In genomic region chr2:150608872-150609560, GRCm38 (mm10) we compare ENCODE assay signal across 8 mouse cellular contexts. TPM values are rescaled to one million over a fixed set of nuclear protein-coding genes. Genes with fewer than 3 reads are reported as not detected.
DNase-seq lines count a peak whose midpoint lies in the region; ATAC-seq lines count a peak whose summit lies in the region.

No protein-coding gene starts in this region.

- no peaks in the 10 kb centered on the region for H3K9me3 ChIP-seq in forebrain, embryonic 15.5 days

- peaks cover 15% of the 10 kb centered on the region for H3K4me1 ChIP-seq in forebrain, embryonic 15.5 days

- WGBS in forebrain, embryonic 15.5 days, result under 1% methylated on average over 10 of the region's 10 CpGs

- H3K27ac ChIP-seq in forebrain, embryonic 15.5 days (replicated peaks), result peak overlapping the region; percentile 63

- no peaks in the 10 kb centered on the region for H3K27me3 ChIP-seq in forebrain, embryonic 15.5 days

- peak; percentile 57 for ATAC-seq in forebrain, embryonic 15.5 days (replicated peaks)

- peak overlapping the region; percentile 80 for H3K4me2 ChIP-seq in forebrain, embryonic 15.5 days (replicated peaks)

- intact Hi-C loops in gastrocnemius, postnatal 36 days (cut with DNase I), result loop anchor here (1.0 to 10.0 kb wide), 3 partner anchors 66 to 296 kb away; partner anchors contain the start of genes Abhd12, Entpd6 and Gins1

- H3K9ac ChIP-seq in forebrain, embryonic 15.5 days (replicated peaks), result peak overlapping the region; percentile 85

- DNase-seq in gastrocnemius, postnatal 10 days, result peak; percentile 33
- DNase-seq in gastrocnemius, postnatal 36 days, result no peak
- DNase-seq in cerebellum, adult 18-20 months, result peak; percentile 71
- peak; percentile 92 for DNase-seq in hindlimb bud, embryonic 11.5 days (ENCODE audit: extremely low spot score, low read depth, low spot score)
- peak; percentile 78 to 79 for DNase-seq in left cerebral cortex, adult 18-20 months (ENCODE audit: low spot score in 2 of 2)
- DNase-seq in lung, postnatal 36 days, result peak; percentile 86
- DNase-seq in right cerebral cortex, adult 2 months (ENCODE audit: low spot score in 2 of 2), result peak; percentile 83 to 87

- peak overlapping the region; percentile 93 for H3K4me3 ChIP-seq in forebrain, embryonic 15.5 days

- no peaks in the 10 kb centered on the region for H3K36me3 ChIP-seq in forebrain, embryonic 15.5 days

RNA-seq across cellular contexts. Expression of gene Apmap, which starts 0.6 kb away (rescaled TPM):
- 10 to 100 TPM; 21.1 to 23.0 TPM for total RNA-seq in gastrocnemius, postnatal 10 days (2021)
- 10 to 100 TPM; 16.0 to 19.3 TPM for total RNA-seq in gastrocnemius, postnatal 36 days (2021)
- polyA plus RNA-seq in forebrain, embryonic 15.5 days (2015; fragmentation: Nextera tagmentation; extraction: Ambion mirVana), result 40.9 and 41.0 TPM in 2 replicates
- total RNA-seq in left cerebral cortex, adult 18-20 months (2021), result 10 to 100 TPM; 53.5 to 59.9 TPM

RNA-seq across cellular contexts. Expression of gene Cst7, which starts 38.8 kb away (rescaled TPM):
- not detected for total RNA-seq in gastrocnemius, postnatal 10 days (2021)
- not detected for total RNA-seq in gastrocnemius, postnatal 36 days (2021)
- 0.64 TPM in 1 of 2 replicates, not detected in the other for polyA plus RNA-seq in forebrain, embryonic 15.5 days (2015; fragmentation: Nextera tagmentation; extraction: Ambion mirVana)
- total RNA-seq in left cerebral cortex, adult 18-20 months (2021), result not detected

RNA-seq across cellular contexts. Expression of gene Acss1, which starts 59.3 kb away (rescaled TPM):
- 10 to 100 TPM; 18.0 to 22.1 TPM for total RNA-seq in gastrocnemius, postnatal 10 days (2021)
- total RNA-seq in gastrocnemius, postnatal 36 days (2021), result 10 to 100 TPM; 10.7 to 26.5 TPM
- 25.9 and 26.3 TPM in 2 replicates for polyA plus RNA-seq in forebrain, embryonic 15.5 days (2015; fragmentation: Nextera tagmentation; extraction: Ambion mirVana)
- total RNA-seq in left cerebral cortex, adult 18-20 months (2021), result 10 to 100 TPM; 17.7 to 18.3 TPM

Comparison
In these comparisons a context has a peak if more than half of its experiments do, and no peak if none do; other contexts are left out.
1. DNase-seq: peak in gastrocnemius, postnatal 10 days (single experiment), cerebellum, adult 18-20 months (2 of 2), hindlimb bud, embryonic 11.5 days (single experiment), left cerebral cortex, adult 18-20 months (2 of 2), lung, postnatal 36 days (single experiment) and right cerebral cortex, adult 2 months (2 of 2); none in gastrocnemius, postnatal 36 days (0 of 2).